Mouse (Mus musculus) forebrain, embryonic 13.5 days (tissue): Measurements from ENCODE around the gene Tmem106a. TPM values are rescaled to one million over a fixed set of nuclear protein-coding genes. Genes with fewer than 3 reads are reported as not detected.

Experiments
- ATAC-seq: fragments of 200-750 bp; cut with Nextera tagmentation; 2 replicates; pipeline ENCODE4 v1.8.0; 2017
- H3K27ac ChIP-seq: fragments of 300-500 bp; sonication (generic); 2 replicates; pipeline ENCODE4 v1.5.1; 2015; ENCODE audit warnings: inconsistent platforms, mild to moderate bottlenecking, moderate library complexity
- H3K27me3 ChIP-seq: fragments of 300-500 bp; sonication (generic); 2 replicates; pipeline ENCODE4 v1.6.1; 2015; ENCODE audit warnings: mild to moderate bottlenecking, inconsistent platforms
- H3K36me3 ChIP-seq: fragments of 300-500 bp; sonication (generic); 2 replicates; pipeline ENCODE4 v1.6.1; 2015; ENCODE audit warnings: mild to moderate bottlenecking, inconsistent platforms; ENCODE audit not compliant: poor library complexity, severe bottlenecking
- H3K4me1 ChIP-seq: fragments of 300-500 bp; sonication (generic); 2 replicates; pipeline ENCODE4 v1.6.1; 2015; ENCODE audit warnings: inconsistent platforms
- H3K4me2 ChIP-seq: fragments of 300-500 bp; sonication (generic); 2 replicates; pipeline ENCODE4 v1.6.1; 2015; ENCODE audit warnings: inconsistent platforms, mild to moderate bottlenecking, moderate library complexity
- H3K4me3 ChIP-seq: fragments of 300-500 bp; sonication (generic); 2 replicates; pipeline ENCODE4 v1.5.1; 2015; ENCODE audit warnings: mild to moderate bottlenecking, inconsistent platforms
- H3K9ac ChIP-seq: fragments of 300-500 bp; sonication (generic); 2 replicates; pipeline ENCODE4 v1.6.1; 2015; ENCODE audit warnings: mild to moderate bottlenecking, inconsistent platforms
- H3K9me3 ChIP-seq: fragments of 300-500 bp; sonication (generic); replicated peaks from 2 replicates; pipeline ENCODE4 v1.6.1; 2016; ENCODE audit warnings: inconsistent platforms
- WGBS: fragments of 180-500 bp; shearing (Covaris S2); methylation state at CpG from one replicate; pipeline ENCODE4 v1.1.7; 2015; 5-methylcytosine and 5-hydroxymethylcytosine counted together
- polyA plus RNA-seq: library from polyadenylated mRNA; unstranded; fragments of >200 nt; fragmentation: Nextera tagmentation; extraction: Ambion mirVana; gene quantifications from 2 replicates; pipeline ENCODE4 v1.2.1, GENCODE M21; 2015

Tmem106a gene
- 1.1 and 1.3 TPM in 2 replicates for polyA plus RNA-seq

- ATAC-seq: no peak
- Histone ChIP-seq H3K4me3 (peak within 1 kb of the TSS; percentile 34), H3K27ac (no peak within 1 kb of the TSS), H3K4me1 (peaks cover 8% of the 10 kb centered on the region), H3K4me2 (peak within 1 kb of the TSS; percentile 58), H3K9ac (peak within 1 kb of the TSS; percentile 59), H3K9me3 (no peaks in the 10 kb centered on the region), H3K36me3 (peaks cover 50% of the 10 kb centered on the region), H3K27me3 (no peaks in the 10 kb centered on the region)
- 20% methylated on average over 30 of the region's 31 CpGs for WGBS
Observed at GRCm38 (mm10) chr11:101582054-101583035, at the start of gene Tmem106a. Tmem106a (plus strand) TSS chr11:101582242.

- Histone ChIP-seq H3K27ac (no peak overlapping the region), H3K9me3 (no peaks in the 10 kb centered on the region), H3K27me3 (no peaks in the 10 kb centered on the region), H3K36me3 (peaks cover 16% of the 10 kb centered on the region; the same call in 1 of the 2 replicates), H3K4me2 (no peak overlapping the region), H3K4me1 (0 out of 2 replicates have a peak, but pooled peaks cover 4% of the 10 kb centered on the region), H3K4me3 (no peak overlapping the region), H3K9ac (no peak overlapping the region)
- no peak for ATAC-seq
- 84% methylated on average over 9 of the region's 9 CpGs for WGBS
Observed at GRCm38 (mm10) chr11:101543533-101543932, 38.5 kb upstream of the Tmem106a start.

GRCm38 (mm10) chr11:101544132-101544531 lies 37.9 kb upstream of the Tmem106a start:
- H3K36me3 ChIP-seq: peaks cover 17% of the 10 kb centered on the region; the same call in 1 of the 2 replicates
- 96% methylated on average over 1 of the region's 1 CpGs for WGBS
- no peaks in the 10 kb centered on the region for H3K27me3 ChIP-seq

GRCm38 (mm10) chr11:101548526-101548925 lies 33.5 kb upstream of the Tmem106a start:
- H3K4me3 ChIP-seq: no peak overlapping the region
- H3K4me2 ChIP-seq: no peak overlapping the region
- H3K4me1 ChIP-seq: peaks cover 17% of the 10 kb centered on the region
- H3K9ac ChIP-seq: no peak overlapping the region
- no peak overlapping the region for H3K27ac ChIP-seq
- ATAC-seq: no peak
- H3K27me3 ChIP-seq: no peaks in the 10 kb centered on the region
- H3K36me3 ChIP-seq: peaks cover 17% of the 10 kb centered on the region; the same call in 1 of the 2 replicates
- H3K9me3 ChIP-seq: no peaks in the 10 kb centered on the region

More at GRCm38 (mm10) chr11:101544132-101544531, 37.9 kb upstream of the Tmem106a start:
- H3K4me1 ChIP-seq: 0 out of 2 replicates have a peak, but pooled peaks cover 4% of the 10 kb centered on the region
- H3K9ac ChIP-seq: no peak overlapping the region
- H3K4me3 ChIP-seq: no peak overlapping the region
- H3K9me3 ChIP-seq: no peaks in the 10 kb centered on the region
- no peak overlapping the region for H3K4me2 ChIP-seq
- no peak overlapping the region for H3K27ac ChIP-seq
- no peak; the same call in 1 of the 2 replicates for ATAC-seq

- Histone ChIP-seq H3K9me3 (no peaks in the 10 kb centered on the region), H3K4me3 (peak within 1 kb of the TSS; percentile 86), H3K4me1 (peaks cover 42% of the 10 kb centered on the region), H3K27ac (peak within 1 kb of the TSS; percentile 90), H3K9ac (peak within 1 kb of the TSS; percentile 84), H3K4me2 (peak within 1 kb of the TSS; percentile 77), H3K27me3 (no peaks in the 10 kb centered on the region), H3K36me3 (peaks cover 21% of the 10 kb centered on the region)
- under 1% methylated on average over 43 of the region's 43 CpGs for WGBS
- peak; percentile 84 for ATAC-seq
Observed at GRCm38 (mm10) chr11:101551751-101552475, 30.1 kb upstream of the Tmem106a start, which contains the start of the genes Brca1 and Nbr1. Brca1 (minus strand) TSS chr11:101551955. Nbr1 (plus strand) TSS chr11:101552149.

GRCm38 (mm10) chr11:101552476-101553300 lies 29.4 kb upstream of the Tmem106a start:
- Histone ChIP-seq H3K27ac (peak overlapping the region; percentile 90), H3K36me3 (peaks cover 26% of the 10 kb centered on the region), H3K9me3 (no peaks in the 10 kb centered on the region), H3K9ac (peak overlapping the region; percentile 84), H3K27me3 (no peaks in the 10 kb centered on the region), H3K4me2 (peak overlapping the region; percentile 66), H3K4me1 (peaks cover 43% of the 10 kb centered on the region), H3K4me3 (peak overlapping the region; percentile 86)
- under 1% methylated on average over 37 of the region's 37 CpGs for WGBS
- peak; percentile 97 for ATAC-seq

- peak overlapping the region; percentile 90 for H3K27ac ChIP-seq
- no peaks in the 10 kb centered on the region for H3K9me3 ChIP-seq
- WGBS: 31% methylated on average over 8 of the region's 8 CpGs
- peaks cover 31% of the 10 kb centered on the region for H3K36me3 ChIP-seq
- H3K9ac ChIP-seq: peak overlapping the region; percentile 84
- no peak for ATAC-seq
- no peaks in the 10 kb centered on the region for H3K27me3 ChIP-seq
- peaks cover 43% of the 10 kb centered on the region for H3K4me1 ChIP-seq
- peak overlapping the region; percentile 86 for H3K4me3 ChIP-seq
- H3K4me2 ChIP-seq: peak overlapping the region; percentile 66
Observed at GRCm38 (mm10) chr11:101553354-101553930, 28.6 kb upstream of the Tmem106a start.

- H3K9ac ChIP-seq: 0 out of 2 replicates have a peak overlapping the region, but pooled peaks have one; percentile 31
- no peaks in the 10 kb centered on the region for H3K27me3 ChIP-seq
- 0 out of 2 replicates have a peak overlapping the region, but pooled peaks have one; percentile 42 for H3K27ac ChIP-seq
- peaks cover 29% of the 10 kb centered on the region for H3K4me1 ChIP-seq
- no peak for ATAC-seq
- H3K4me2 ChIP-seq: no peak overlapping the region
- H3K36me3 ChIP-seq: peaks cover 59% of the 10 kb centered on the region
- H3K4me3 ChIP-seq: no peak overlapping the region
- H3K9me3 ChIP-seq: no peaks in the 10 kb centered on the region
- WGBS: 92% methylated on average over 7 of the region's 7 CpGs
Observed at GRCm38 (mm10) chr11:101556541-101556940, 25.5 kb upstream of the Tmem106a start.

- peaks cover 60% of the 10 kb centered on the region for H3K36me3 ChIP-seq
- no peak for ATAC-seq
- H3K9ac ChIP-seq: 0 out of 2 replicates have a peak overlapping the region, but pooled peaks have one; percentile 31
- H3K4me1 ChIP-seq: peaks cover 29% of the 10 kb centered on the region
- 52% methylated on average over 2 of the region's 2 CpGs for WGBS
- 0 out of 2 replicates have a peak overlapping the region, but pooled peaks have one; percentile 42 for H3K27ac ChIP-seq
- H3K27me3 ChIP-seq: no peaks in the 10 kb centered on the region
- no peaks in the 10 kb centered on the region for H3K9me3 ChIP-seq
- no peak overlapping the region for H3K4me3 ChIP-seq
- H3K4me2 ChIP-seq: no peak overlapping the region
Observed at GRCm38 (mm10) chr11:101556954-101557353, 25.1 kb upstream of the Tmem106a start.

- peaks cover 85% of the 10 kb centered on the region for H3K36me3 ChIP-seq
- H3K27ac ChIP-seq: no peak overlapping the region
- H3K27me3 ChIP-seq: no peaks in the 10 kb centered on the region
- WGBS: 37% methylated on average over 5 of the region's 5 CpGs
- H3K4me3 ChIP-seq: no peak overlapping the region
- H3K4me1 ChIP-seq: no peaks in the 10 kb centered on the region
- no peak overlapping the region for H3K9ac ChIP-seq
- H3K9me3 ChIP-seq: no peaks in the 10 kb centered on the region
- ATAC-seq: no peak
- H3K4me2 ChIP-seq: no peak overlapping the region
Observed at GRCm38 (mm10) chr11:101562391-101562790, 19.7 kb upstream of the Tmem106a start.

GRCm38 (mm10) chr11:101568421-101568820 lies 13.6 kb upstream of the Tmem106a start:
- no peak overlapping the region for H3K27ac ChIP-seq
- no peaks in the 10 kb centered on the region for H3K27me3 ChIP-seq
- no peak overlapping the region for H3K4me2 ChIP-seq
- H3K36me3 ChIP-seq: peaks cover 95% of the 10 kb centered on the region
- H3K4me3 ChIP-seq: no peak overlapping the region
- H3K9me3 ChIP-seq: no peaks in the 10 kb centered on the region
- no peak overlapping the region for H3K9ac ChIP-seq
- no peak for ATAC-seq
- no peaks in the 10 kb centered on the region for H3K4me1 ChIP-seq
- 87% methylated on average over 3 of the region's 3 CpGs for WGBS
